Comparison of ENCODE assay signal across 10 mouse cellular contexts in the genomic region with DNA sequence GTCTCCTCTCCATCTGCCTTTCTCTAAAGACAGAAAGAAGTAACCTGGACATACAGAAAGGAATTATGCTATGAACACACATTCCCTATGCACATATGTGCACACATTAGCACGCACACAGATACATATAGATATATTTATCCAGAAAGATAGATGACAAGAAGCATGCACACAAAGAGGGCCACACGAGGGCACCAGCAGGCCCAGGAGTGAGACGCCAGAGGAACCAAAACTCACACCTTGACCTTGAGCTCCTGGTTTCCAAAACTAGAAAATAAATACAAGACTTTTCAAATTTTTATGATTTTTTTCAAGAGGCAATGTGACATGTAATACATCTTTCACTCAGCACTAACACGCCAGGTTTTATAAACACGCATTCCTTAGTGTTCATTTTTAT.
DNase-seq lines count a peak whose midpoint lies in the region; ATAC-seq and TF ChIP-seq lines count a peak whose summit lies in the region.
"Had no signal": no experiment of that assay in that cellular context is flagged by ENCODE, and none has a peak within 500 bp of the region (broad histone marks: within the 10 kb centered on the region; RNA-seq: fewer than 3 reads in every experiment).

No protein-coding gene starts in this region.

- H3K9ac ChIP-seq in heart, postnatal 0 days (replicated peaks; ENCODE audit: low read depth, low read length) = no peak overlapping the region
- no peak overlapping the region for H3K9ac ChIP-seq in lung, postnatal 0 days (replicated peaks; ENCODE audit: low read depth)
- H3K9ac ChIP-seq: hindbrain, embryonic 15.5 days had no signal

- no peak overlapping the region for H3K27ac ChIP-seq in heart, postnatal 0 days (ENCODE audit: low read depth)
- no peak overlapping the region for H3K27ac ChIP-seq in lung, postnatal 0 days (ENCODE audit: low read length)
- no peak overlapping the region for H3K27ac ChIP-seq in cortical plate, adult 2 months (ENCODE audit: insufficient read depth, low read length)
- H3K27ac ChIP-seq: hindbrain, embryonic 15.5 days had no signal

- peak; percentile 20; the same call in 1 of the 2 replicates for TF ChIP-seq CTCF in heart, postnatal 0 days (IDR thresholded peaks at IDR 0.05; ENCODE audit: low read depth)
- peak; percentile 48 for TF ChIP-seq CTCF in lung, postnatal 0 days (IDR thresholded peaks at IDR 0.05)
- peak; percentile 43 for TF ChIP-seq CTCF in Patski (IDR thresholded peaks at IDR 0.05)
- TF ChIP-seq CTCF in cortical plate, adult 2 months (IDR thresholded peaks at IDR 0.05; ENCODE audit: extremely low read depth, insufficient read depth, low read length) = peak; percentile 27

- POLR2A ChIA-PET in Patski (lab: Charles Lee) = no interaction called here

- no peak for TF ChIP-seq EP300 in heart, postnatal 0 days (IDR thresholded peaks at IDR 0.05; ENCODE audit: low read depth)
- no peak for TF ChIP-seq EP300 in lung, postnatal 0 days (IDR thresholded peaks at IDR 0.05)

- no peak for TF ChIP-seq POLR2A in cortical plate, adult 2 months (IDR thresholded peaks at IDR 0.05; ENCODE audit: extremely low read depth, insufficient read depth, low read length)

- CTCF ChIA-PET in Patski (lab: Charles Lee) = interaction anchor here (0.7 to 1.1 kb wide), 2 partner anchors 11 to 197 kb away, joined by 3 read pairs; no protein-coding TSS in a partner anchor

- in situ Hi-C loops in Patski (cut with MboI; ENCODE audit: low pct_unique_long_range_greater_than_20kb) = no loop called here

- DNase-seq in heart, postnatal 0 days (ENCODE audit: low spot score) = no peak
- no peak for DNase-seq in heart, postnatal 10 days
- no peak for DNase-seq in lung, postnatal 0 days (ENCODE audit: low spot score)
- no peak for DNase-seq in lung, postnatal 4 days
- DNase-seq in Patski (ENCODE audit: low read depth, low spot score) = no peak
- DNase-seq in gastrocnemius, adult 8-10 months (ENCODE audit: low spot score in 2 of 2) = no peak
- DNase-seq: gastrocnemius, postnatal 36 days; midbrain, embryonic 14.5 days had no signal

- intact Hi-C loops in heart, postnatal 10 days (cut with DNase I) = no loop called here

- H3K9me3 ChIP-seq in heart, postnatal 0 days (replicated peaks; ENCODE audit: control insufficient read depth, low read length) = no peaks in the 10 kb centered on the region
- H3K9me3 ChIP-seq in lung, postnatal 0 days (ENCODE audit: low read length) = no peaks in the 10 kb centered on the region
- H3K9me3 ChIP-seq: hindbrain, embryonic 15.5 days had no signal

- WGBS in heart, postnatal 0 days = 73% methylated on average over 5 of the region's 5 CpGs
- 60% methylated on average over 5 of the region's 5 CpGs for WGBS in lung, postnatal 0 days

- no peak overlapping the region for H3K4me2 ChIP-seq in heart, postnatal 0 days (ENCODE audit: low read depth, low read length)
- no peak overlapping the region for H3K4me2 ChIP-seq in lung, postnatal 0 days (replicated peaks; ENCODE audit: low read depth, low read length)
- H3K4me2 ChIP-seq: hindbrain, embryonic 15.5 days had no signal

- no peak overlapping the region for H3K4me3 ChIP-seq in heart, postnatal 0 days (ENCODE audit: low read depth, low read length)
- H3K4me3 ChIP-seq in lung, postnatal 0 days (ENCODE audit: low read depth, low read length) = no peak overlapping the region
- H3K4me3 ChIP-seq in cortical plate, adult 2 months (ENCODE audit: insufficient read depth, low read length) = no peak overlapping the region
- H3K4me3 ChIP-seq: hindbrain, embryonic 15.5 days had no signal

- H3K4me1 ChIP-seq in heart, postnatal 0 days (ENCODE audit: control insufficient read depth, insufficient read depth) = no peaks in the 10 kb centered on the region
- H3K4me1 ChIP-seq in lung, postnatal 0 days (ENCODE audit: insufficient read depth, low read depth, low read length) = peaks cover 13% of the 10 kb centered on the region
- H3K4me1 ChIP-seq in cortical plate, adult 2 months (ENCODE audit: control insufficient read depth, insufficient read depth, low read length) = no peaks in the 10 kb centered on the region
- H3K4me1 ChIP-seq: hindbrain, embryonic 15.5 days had no signal

- no peaks in the 10 kb centered on the region for H3K27me3 ChIP-seq in heart, postnatal 0 days (ENCODE audit: control insufficient read depth, insufficient read depth, low read length)
- H3K27me3 ChIP-seq in lung, postnatal 0 days (replicated peaks; ENCODE audit: insufficient read depth, low read length) = no peaks in the 10 kb centered on the region
- no peaks in the 10 kb centered on the region for H3K27me3 ChIP-seq in Patski
- H3K27me3 ChIP-seq: hindbrain, embryonic 15.5 days had no signal

- ATAC-seq in heart, postnatal 0 days (ENCODE audit: insufficient read depth, low read depth) = no peak
- ATAC-seq in lung, postnatal 0 days = no peak
- no peak for ATAC-seq in Patski

- H3K36me3 ChIP-seq in heart, postnatal 0 days (replicated peaks; ENCODE audit: control insufficient read depth, insufficient read depth, low read length) = no peaks in the 10 kb centered on the region
- H3K36me3 ChIP-seq in lung, postnatal 0 days (ENCODE audit: insufficient read depth, low read length) = no peaks in the 10 kb centered on the region
- H3K36me3 ChIP-seq: hindbrain, embryonic 15.5 days had no signal
